Mouse (Mus musculus) liver, embryonic 14.5 days (tissue): ENCODE data around the gene BC034090. TPM values are rescaled to one million over a fixed set of nuclear protein-coding genes. Genes with fewer than 3 reads are reported as not detected.

Experiments used
- ATAC-seq: fragments of 200-750 bp; cut with Nextera tagmentation; 2 replicates; pipeline ENCODE4 v1.8.0; 2017; ENCODE audit warnings: moderate number of reproducible peaks, mild to moderate bottlenecking, moderate library complexity; ENCODE audit not compliant: insufficient read depth
- DNase-seq, 3 experiments: peaks; one replicate each; pipeline ENCODE4 v3.0.0-alpha.2; 2012 to 2013; ENCODE audit warnings: low read depth in 3 of 3, low spot score in 3 of 3
- H3K27ac ChIP-seq: fragments of 300-500 bp; sonication (generic); 2 replicates; pipeline ENCODE4 v1.5.1; 2014; ENCODE audit warnings: moderate library complexity, mild to moderate bottlenecking, control low read depth, inconsistent platforms
- H3K27me3 ChIP-seq: fragments of 300-500 bp; sonication (generic); 2 replicates; pipeline ENCODE4 v1.6.1; 2014; ENCODE audit warnings: mild to moderate bottlenecking, low read length, moderate library complexity; ENCODE audit not compliant: control insufficient read depth, insufficient read depth
- H3K36me3 ChIP-seq: fragments of 300-500 bp; sonication (generic); replicated peaks from 2 replicates; pipeline ENCODE4 v1.6.1; 2014; ENCODE audit warnings: low read depth; ENCODE audit not compliant: control insufficient read depth, insufficient read depth
- H3K4me1 ChIP-seq, 2 experiments: fragments of 200-500 bp in 1 of 2; fragments of 300-500 bp in 1 of 2; sonication (generic) in 1 of 2; replicated peaks; 2 replicates each; pipeline ENCODE4 v1.6.1; 2012 to 2014; ENCODE audit warnings: antibody characterized with exemption in 1 of 2, inconsistent platforms in 1 of 2, low read length in 1 of 2; ENCODE audit not compliant: control insufficient read depth in 2 of 2, insufficient read depth in 2 of 2
- H3K4me2 ChIP-seq: fragments of 300-500 bp; sonication (generic); 2 replicates; pipeline ENCODE4 v1.6.1; 2014; ENCODE audit warnings: low read depth, mild to moderate bottlenecking, control low read depth, moderate library complexity
- H3K4me3 ChIP-seq, 2 experiments: fragments of 200-500 bp in 1 of 2; fragments of 300-500 bp in 1 of 2; sonication (generic) in 1 of 2; 2 replicates each; pipeline ENCODE4 v1.5.1; 2012 to 2014; ENCODE audit warnings: low read depth in 2 of 2, low read length in 2 of 2, mild to moderate bottlenecking in 2 of 2, control low read depth in 1 of 2, inconsistent platforms in 1 of 2, moderate library complexity in 1 of 2; ENCODE audit not compliant: insufficient read depth in 1 of 2
- H3K9ac ChIP-seq: fragments of 300-500 bp; sonication (generic); replicated peaks from 2 replicates; pipeline ENCODE4 v1.6.1; 2014; ENCODE audit warnings: mild to moderate bottlenecking, control low read depth, moderate library complexity
- H3K9me3 ChIP-seq: fragments of 300-500 bp; sonication (generic); 2 replicates; pipeline ENCODE4 v1.6.1; 2016; ENCODE audit warnings: low read length, mixed read lengths; ENCODE audit not compliant: control insufficient read depth
- CTCF ChIP-seq: IDR thresholded peaks from 2 replicates; pipeline ENCODE4 v1.5.1; 2016; ENCODE audit warnings: antibody characterized with exemption, low read depth, control low read depth
- EP300 ChIP-seq: IDR thresholded peaks from 2 replicates; pipeline ENCODE4 v1.6.1; 2016; ENCODE audit warnings: antibody characterized with exemption, low read depth
- WGBS: fragments of 180-500 bp; shearing (Covaris S2); extraction: QIAGEN DNeasy Blood & Tissue Kit; methylation state at CpG from one replicate; pipeline ENCODE4 v1.1.7; 2014; ENCODE audit not compliant: insufficient replicate concordance; 5-methylcytosine and 5-hydroxymethylcytosine counted together
- polyA plus RNA-seq, 2 experiments: library from polyadenylated mRNA; depleted of rRNA in 1 of 2; stranded (reverse) in 1 of 2; unstranded in 1 of 2; fragments of >200 nt; fragmentation: Nextera tagmentation in 1 of 2; extraction: Ambion mirVana in 1 of 2; gene quantifications; 2 replicates each; pipeline versions ENCODE4 v1.2.1 to v1.2.3; 2012 to 2014

The BC034090 gene
- polyA plus RNA-seq, 2 experiments = 0.06 to 0.32 TPM

- no peak overlapping the region for H3K9ac ChIP-seq
- no peak overlapping the region for H3K4me3 ChIP-seq
- no peaks in the 10 kb centered on the region; a peak in 1 of 4 replicates for H3K4me1 ChIP-seq
- H3K36me3 ChIP-seq = no peaks in the 10 kb centered on the region; the same call in 1 of the 2 replicates
- no peaks in the 10 kb centered on the region for H3K27me3 ChIP-seq
- H3K9me3 ChIP-seq = no peaks in the 10 kb centered on the region
- H3K4me2 ChIP-seq = no peak overlapping the region
- no peak overlapping the region for H3K27ac ChIP-seq
- DNase-seq = no peak
- no peak for ATAC-seq
- no peak for TF ChIP-seq CTCF
- no peak for TF ChIP-seq EP300
- WGBS = 73% methylated on average over 5 of the region's 5 CpGs
These were observed 41.8 kb downstream of the BC034090 start for GRCm38 (mm10) chr1:155202472-155202871.

GRCm38 (mm10) chr1:155201914-155202313 is 42.3 kb downstream of the BC034090 start:
- TF ChIP-seq CTCF = no peak
- TF ChIP-seq EP300 = no peak
- Histone ChIP-seq H3K9me3 (no peaks in the 10 kb centered on the region), H3K27ac (no peak overlapping the region), H3K4me1 (no peaks in the 10 kb centered on the region; a peak in 1 of 4 replicates), H3K9ac (no peak overlapping the region), H3K4me2 (no peak overlapping the region), H3K4me3 (no peak overlapping the region), H3K36me3 (no peaks in the 10 kb centered on the region; the same call in 1 of the 2 replicates), H3K27me3 (no peaks in the 10 kb centered on the region)
- DNase-seq (no peak), ATAC-seq (no peak)
- WGBS = 77% methylated on average over 17 of the region's 17 CpGs

GRCm38 (mm10) chr1:155201373-155201879 is 42.8 kb downstream of the BC034090 start:
- 30% methylated on average over 4 of the region's 4 CpGs for WGBS
- H3K4me3 ChIP-seq = no peak overlapping the region
- H3K36me3 ChIP-seq = no peaks in the 10 kb centered on the region; the same call in 1 of the 2 replicates
- no peak for ATAC-seq
- no peaks in the 10 kb centered on the region for H3K27me3 ChIP-seq
- no peak overlapping the region for H3K9ac ChIP-seq
- H3K27ac ChIP-seq = no peak overlapping the region
- no peak for DNase-seq
- no peak for TF ChIP-seq EP300
- TF ChIP-seq CTCF = no peak
- no peaks in the 10 kb centered on the region for H3K9me3 ChIP-seq
- no peak overlapping the region for H3K4me2 ChIP-seq
- H3K4me1 ChIP-seq = no peaks in the 10 kb centered on the region; a peak in 1 of 4 replicates

- no peak overlapping the region for H3K27ac ChIP-seq
- no peaks in the 10 kb centered on the region; the same call in 1 of the 2 replicates for H3K36me3 ChIP-seq
- H3K9me3 ChIP-seq = no peaks in the 10 kb centered on the region
- H3K4me3 ChIP-seq = no peak overlapping the region
- no peak overlapping the region for H3K4me2 ChIP-seq
- 49% methylated on average over 2 of the region's 2 CpGs for WGBS
- DNase-seq (no peak), ATAC-seq (no peak)
- H3K9ac ChIP-seq = no peak overlapping the region
- no peaks in the 10 kb centered on the region for H3K27me3 ChIP-seq
- TF ChIP-seq EP300 (no peak), CTCF (no peak)
- H3K4me1 ChIP-seq = no peaks in the 10 kb centered on the region; a peak in 1 of 4 replicates
These were observed 43.3 kb downstream of the BC034090 start for GRCm38 (mm10) chr1:155200967-155201366.

GRCm38 (mm10) chr1:155199522-155199921 is 44.7 kb downstream of the BC034090 start:
- Histone ChIP-seq H3K36me3 (no peaks in the 10 kb centered on the region; the same call in 1 of the 2 replicates), H3K27ac (no peak overlapping the region), H3K9ac (no peak overlapping the region), H3K4me1 (no peaks in the 10 kb centered on the region; a peak in 1 of 4 replicates), H3K27me3 (no peaks in the 10 kb centered on the region), H3K9me3 (no peaks in the 10 kb centered on the region), H3K4me2 (no peak overlapping the region), H3K4me3 (no peak overlapping the region)
- 70% methylated on average over 6 of the region's 6 CpGs for WGBS
- no peak for TF ChIP-seq CTCF
- DNase-seq (no peak), ATAC-seq (no peak)
